Mouse (Mus musculus) stomach, postnatal 0 days (tissue): ENCODE results near the gene Paqr9.

Experiments
- CTCF ChIP-seq: IDR thresholded peaks from 2 replicates; pipeline ENCODE4 v1.5.1; 2016; ENCODE audit warnings: antibody characterized with exemption, low read depth, mild to moderate bottlenecking, moderate library complexity
- EP300 ChIP-seq: optimal IDR thresholded peaks from 2 replicates; pipeline ENCODE3; 2016; ENCODE audit warnings: antibody characterized with exemption

DNA sequence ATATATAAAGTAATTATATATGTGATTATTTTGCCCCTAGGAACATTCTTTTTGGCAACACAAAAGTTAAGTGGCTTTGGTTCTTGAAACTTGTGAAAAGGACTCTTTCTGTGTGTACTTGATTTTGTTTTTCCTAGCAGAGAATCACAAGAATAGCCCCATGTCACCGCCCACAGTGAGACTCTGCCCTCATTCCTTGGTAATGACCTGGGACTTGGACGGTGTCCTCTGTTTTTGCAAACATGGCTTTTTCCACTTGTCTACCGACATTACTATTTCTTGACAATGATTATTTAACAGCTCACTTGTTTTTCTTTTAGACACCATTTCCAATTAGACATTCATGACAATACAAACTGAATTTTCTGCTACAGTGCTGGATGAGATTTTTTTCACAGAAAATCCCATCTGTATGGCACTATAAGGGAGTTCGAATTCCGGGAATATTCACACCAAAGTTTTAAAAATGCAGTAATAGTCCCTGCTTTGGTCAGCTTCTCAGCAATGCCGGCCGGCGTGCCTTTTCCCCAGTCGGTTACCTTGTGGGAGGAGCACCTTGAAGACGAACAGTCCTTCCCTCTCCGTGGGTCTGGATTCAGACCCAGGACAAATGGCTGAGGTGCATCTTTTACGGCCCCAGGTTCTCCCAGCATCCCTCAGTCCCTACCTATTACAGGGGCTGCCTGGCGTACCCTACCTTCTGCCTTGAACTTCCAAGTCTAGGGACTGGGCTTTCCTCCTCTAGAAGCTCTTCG is 55.6 kb downstream of the Paqr9 start:
- TF ChIP-seq CTCF (no peak), EP300 (no peak)
